Mouse (Mus musculus) stomach, embryonic 16.5 days (tissue): Measurements from ENCODE around the gene Kcnab3. TPM values are rescaled to one million over a fixed set of nuclear protein-coding genes. Genes with fewer than 3 reads are reported as not detected.
"Not testable (repeated sequence)": the region's sequence is repeated elsewhere in the genome, so short reads cannot be mapped to it uniquely, and the experiment has no call there.

Source experiments
- ATAC-seq: fragments of 200-750 bp; cut with Nextera tagmentation; 2 replicates; pipeline ENCODE4 v1.8.0; 2017; ENCODE audit warnings: moderate number of reproducible peaks, moderate TSS enrichment; ENCODE audit not compliant: insufficient read depth, low FRiP score
- H3K27ac ChIP-seq: fragments of 300-500 bp; sonication (generic); 2 replicates; pipeline ENCODE4 v1.5.1; 2014; ENCODE audit warnings: low read length
- H3K27me3 ChIP-seq: fragments of 300-500 bp; sonication (generic); 2 replicates; pipeline ENCODE4 v1.6.1; 2014; ENCODE audit warnings: low read length, control low read depth, mixed read lengths; ENCODE audit not compliant: control insufficient read depth, insufficient read depth
- H3K36me3 ChIP-seq: fragments of 300-500 bp; sonication (generic); 2 replicates; pipeline ENCODE4 v1.6.1; 2014; ENCODE audit warnings: low read length; ENCODE audit not compliant: control insufficient read depth, insufficient read depth
- H3K4me1 ChIP-seq: fragments of 300-500 bp; sonication (generic); 2 replicates; pipeline ENCODE4 v1.6.1; 2014; ENCODE audit warnings: low read length, control low read depth, mixed read lengths; ENCODE audit not compliant: control insufficient read depth, insufficient read depth
- H3K4me2 ChIP-seq: fragments of 300-500 bp; sonication (generic); 2 replicates; pipeline ENCODE4 v1.6.1; 2014; ENCODE audit warnings: low read depth, low read length, mixed read lengths
- H3K4me3 ChIP-seq: fragments of 300-500 bp; sonication (generic); replicated peaks from 2 replicates; pipeline ENCODE4 v1.5.1; 2014; ENCODE audit warnings: mild to moderate bottlenecking, low read length
- H3K9ac ChIP-seq: fragments of 300-500 bp; sonication (generic); 2 replicates; pipeline ENCODE4 v1.6.1; 2014; ENCODE audit warnings: low read length
- H3K9me3 ChIP-seq: fragments of 300-500 bp; sonication (generic); replicated peaks from 2 replicates; pipeline ENCODE4 v1.6.1; 2016; ENCODE audit warnings: low read length, control low read depth; ENCODE audit not compliant: control insufficient read depth
- WGBS: fragments of 180-500 bp; shearing (Covaris S2); extraction: QIAGEN DNeasy Blood & Tissue Kit; methylation state at CpG from one replicate; pipeline ENCODE4 v1.1.7; 2014; 5-methylcytosine and 5-hydroxymethylcytosine counted together
- polyA plus RNA-seq: library from polyadenylated mRNA; unstranded; fragments of >200 nt; fragmentation: Nextera tagmentation; extraction: Ambion mirVana; gene quantifications from 2 replicates; pipeline ENCODE4 v1.2.1, GENCODE M21; 2015

Gene Kcnab3
- polyA plus RNA-seq, 1 experiment from 2014 or later, result 0.79 TPM

DNA sequence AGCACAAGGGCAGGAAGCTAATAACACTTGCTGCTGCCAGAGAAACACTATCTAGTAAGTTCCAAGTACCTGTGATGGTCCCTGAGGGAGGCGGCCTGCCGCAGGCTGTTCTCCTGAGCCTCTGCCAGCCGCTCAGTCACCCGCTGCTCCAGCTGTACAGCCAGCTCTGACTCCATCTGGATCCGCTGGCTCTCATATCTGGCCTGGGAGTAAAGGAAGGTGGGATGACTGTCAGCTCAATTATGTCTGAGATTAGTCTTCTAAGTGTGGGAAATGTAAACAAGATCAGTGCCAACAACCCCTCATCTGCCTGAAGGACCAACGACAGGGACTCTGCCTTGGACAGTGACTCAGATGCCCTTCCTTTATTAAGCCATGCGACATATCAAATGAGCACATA lies 14.8 kb upstream of the Kcnab3 start:
- H3K27me3 ChIP-seq, result no peaks in the 10 kb centered on the region

GRCm38 (mm10) chr11:69316361-69316760 lies 9.7 kb upstream of the Kcnab3 start:
- no peaks in the 10 kb centered on the region for H3K27me3 ChIP-seq
- H3K4me3 ChIP-seq, result no peak overlapping the region
- H3K9me3 ChIP-seq, result no peaks in the 10 kb centered on the region
- no peak for ATAC-seq
- no peak overlapping the region for H3K9ac ChIP-seq
- no peaks in the 10 kb centered on the region; the same call in 1 of the 2 replicates for H3K36me3 ChIP-seq
- WGBS, result 91% methylated on average over 6 of the region's 6 CpGs
- H3K27ac ChIP-seq, result no peak overlapping the region
- H3K4me2 ChIP-seq, result no peak overlapping the region
- no peaks in the 10 kb centered on the region for H3K4me1 ChIP-seq

More for the DNA sequence above, 14.8 kb upstream of the Kcnab3 start:
- Histone ChIP-seq H3K4me3 (no peak overlapping the region), H3K4me1 (no peaks in the 10 kb centered on the region), H3K36me3 (peaks cover 14% of the 10 kb centered on the region), H3K9me3 (no peaks in the 10 kb centered on the region), H3K9ac (no peak overlapping the region), H3K27ac (no peak overlapping the region), H3K4me2 (no peak overlapping the region)
- 81% methylated on average over 7 of the region's 7 CpGs for WGBS
- ATAC-seq, result no peak

DNA sequence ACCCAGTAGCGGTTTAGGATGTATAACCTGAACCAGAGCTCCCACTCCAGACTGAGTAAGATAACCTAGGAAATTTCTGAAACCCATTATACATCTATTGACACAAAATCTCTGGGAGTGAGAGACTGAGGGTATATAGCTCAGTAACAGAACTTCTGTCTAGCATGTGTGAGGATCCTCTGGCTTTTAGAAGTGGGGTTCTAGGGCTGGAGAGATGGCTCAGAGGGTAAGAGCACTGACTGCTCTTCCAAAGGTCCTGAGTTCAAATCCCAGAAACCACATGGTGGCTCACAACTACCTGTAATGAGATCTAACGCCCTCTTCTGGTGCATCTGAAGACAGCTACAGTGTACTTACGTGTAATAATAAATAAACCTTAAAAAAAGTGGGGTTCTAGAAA lies 8.1 kb upstream of the Kcnab3 start:
- not testable (repeated sequence) for H3K36me3 ChIP-seq, H3K27me3 ChIP-seq, H3K9me3 ChIP-seq, H3K4me2 ChIP-seq, H3K4me3 ChIP-seq, H3K27ac ChIP-seq, H3K9ac ChIP-seq, ATAC-seq
- 89% methylated on average over 3 of the region's 3 CpGs for WGBS
- H3K4me1 ChIP-seq, result peaks cover 13% of the 10 kb centered on the region

DNA sequence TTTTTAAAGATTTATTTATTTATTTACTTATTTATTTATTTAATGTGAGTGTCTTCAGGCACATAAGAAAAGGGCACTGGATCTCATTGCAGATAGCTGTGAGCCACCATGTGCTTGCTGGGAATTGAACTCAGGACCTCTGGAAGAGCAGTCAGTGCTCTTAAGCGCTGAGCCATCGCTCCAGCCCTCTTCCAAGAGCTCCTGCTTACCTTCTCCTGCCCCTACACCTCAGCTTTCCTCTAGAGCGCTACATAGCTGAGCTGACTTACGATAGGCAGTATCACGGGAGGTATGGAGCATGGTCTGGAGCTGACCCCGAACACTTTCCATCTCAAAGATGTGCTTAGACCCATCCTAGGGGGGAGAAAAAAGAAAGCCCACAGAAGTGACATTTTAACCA lies 4.5 kb upstream of the Kcnab3 start:
- no peak overlapping the region for H3K27ac ChIP-seq
- no peak overlapping the region for H3K4me2 ChIP-seq
- no peak for ATAC-seq
- no peaks in the 10 kb centered on the region for H3K27me3 ChIP-seq
- H3K36me3 ChIP-seq, result no peaks in the 10 kb centered on the region; the same call in 1 of the 2 replicates
- H3K9ac ChIP-seq, result peak overlapping the region; percentile 90; the same call in 1 of the 2 replicates
- WGBS, result 93% methylated on average over 6 of the region's 6 CpGs
- no peak overlapping the region for H3K4me3 ChIP-seq
- H3K4me1 ChIP-seq, result peaks cover 31% of the 10 kb centered on the region
- H3K9me3 ChIP-seq, result no peaks in the 10 kb centered on the region

- no peaks in the 10 kb centered on the region; the same call in 1 of the 2 replicates for H3K27me3 ChIP-seq
- peaks cover 33% of the 10 kb centered on the region for H3K4me1 ChIP-seq
- H3K9ac ChIP-seq, result peak overlapping the region; percentile 90
- WGBS, result 71% methylated on average over 6 of the region's 6 CpGs
- no peak overlapping the region for H3K27ac ChIP-seq
- peak overlapping the region; percentile 77 for H3K4me3 ChIP-seq
- no peaks in the 10 kb centered on the region for H3K9me3 ChIP-seq
- no peaks in the 10 kb centered on the region; the same call in 1 of the 2 replicates for H3K36me3 ChIP-seq
- no peak for ATAC-seq
- peak overlapping the region; percentile 93 for H3K4me2 ChIP-seq
Observed at GRCm38 (mm10) chr11:69322010-69322409, 4.0 kb upstream of the Kcnab3 start.

DNA sequence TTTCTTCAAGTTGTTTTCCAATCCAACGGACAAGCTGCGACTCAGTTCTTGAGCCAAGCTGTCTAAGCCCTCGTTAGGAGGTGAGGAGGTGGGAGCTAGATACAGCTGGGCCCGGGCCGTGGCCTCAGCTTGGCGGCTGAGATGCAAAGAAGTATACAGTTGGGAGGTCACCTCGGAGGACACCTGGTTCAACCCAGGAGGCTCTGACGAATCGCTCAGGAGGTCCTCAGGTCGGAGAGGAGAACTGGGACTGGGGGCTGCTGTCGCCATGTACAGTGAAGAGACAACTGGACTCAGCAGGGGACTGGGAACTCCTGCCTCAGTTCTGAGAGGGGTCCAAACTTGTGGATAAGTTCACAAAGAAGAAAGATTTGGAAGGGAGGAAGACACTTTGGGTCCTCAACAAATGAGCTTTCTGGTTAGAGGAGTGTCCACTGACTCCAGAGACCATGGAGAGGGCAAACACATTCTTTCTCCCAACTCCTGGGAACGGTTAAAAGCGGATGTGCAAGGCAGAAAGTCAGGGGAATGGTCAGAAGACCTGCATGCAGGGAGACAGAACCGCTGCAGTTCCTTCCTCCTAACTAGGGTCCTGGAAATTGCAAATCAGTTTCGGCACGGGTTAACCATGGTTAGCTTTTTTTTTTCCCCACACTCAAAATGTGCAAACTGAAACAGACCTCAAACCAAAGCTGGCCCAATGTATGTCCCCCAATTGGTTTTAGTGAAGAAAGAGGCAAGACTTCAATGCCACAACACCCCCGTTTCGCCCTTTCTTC lies 3.2 kb upstream of the Kcnab3 start:
- no peaks in the 10 kb centered on the region for H3K9me3 ChIP-seq
- peak overlapping the region; percentile 90 for H3K9ac ChIP-seq
- peaks cover 33% of the 10 kb centered on the region for H3K4me1 ChIP-seq
- no peaks in the 10 kb centered on the region; the same call in 1 of the 2 replicates for H3K36me3 ChIP-seq
- peaks cover 3% of the 10 kb centered on the region for H3K27me3 ChIP-seq
- WGBS, result 12% methylated on average over 18 of the region's 18 CpGs
- H3K4me3 ChIP-seq, result peak overlapping the region; percentile 77
- peak overlapping the region; percentile 87 for H3K27ac ChIP-seq
- ATAC-seq, result no peak
- peak overlapping the region; percentile 93 for H3K4me2 ChIP-seq

GRCm38 (mm10) chr11:69323667-69324111 lies 2.4 kb upstream of the Kcnab3 start, which contains the start of the genes Cntrob and Trappc1:
Gene Cntrob (minus strand): TSS chr11:69323775.
Gene Trappc1 (plus strand): TSS chr11:69323980.
- H3K9me3 ChIP-seq, result no peaks in the 10 kb centered on the region
- peak; percentile 97 for ATAC-seq

GRCm38 (mm10) chr11:69324749-69325148 lies 1.3 kb upstream of the Kcnab3 start:
- no peak for ATAC-seq
- no peaks in the 10 kb centered on the region for H3K36me3 ChIP-seq
- 0 out of 2 replicates have a peak overlapping the region, but pooled peaks have one; percentile 83 for H3K9ac ChIP-seq
- H3K27ac ChIP-seq, result no peak overlapping the region
- peaks cover 8% of the 10 kb centered on the region for H3K27me3 ChIP-seq
- H3K4me1 ChIP-seq, result peaks cover 33% of the 10 kb centered on the region
- WGBS, result 77% methylated on average over 6 of the region's 6 CpGs
- H3K4me2 ChIP-seq, result peak overlapping the region; percentile 93
- H3K9me3 ChIP-seq, result no peaks in the 10 kb centered on the region
- H3K4me3 ChIP-seq, result peak overlapping the region; percentile 77

More at GRCm38 (mm10) chr11:69323667-69324111, 2.4 kb upstream of the Kcnab3 start, which contains the start of the genes Cntrob and Trappc1:
- peaks cover 33% of the 10 kb centered on the region for H3K4me1 ChIP-seq
- peaks cover 8% of the 10 kb centered on the region for H3K27me3 ChIP-seq
- H3K4me3 ChIP-seq, result peak within 1 kb of the TSS; percentile 77
- WGBS, result under 1% methylated on average over 30 of the region's 30 CpGs
- peak within 1 kb of the TSS; percentile 87 for H3K27ac ChIP-seq
- no peaks in the 10 kb centered on the region; the same call in 1 of the 2 replicates for H3K36me3 ChIP-seq
- H3K4me2 ChIP-seq, result peak within 1 kb of the TSS; percentile 93
- H3K9ac ChIP-seq, result peak within 1 kb of the TSS; percentile 90
